Mouse (Mus musculus) splenic B cell, adult 2 months (primary cell): ENCODE results near the gene Itpr1.

Experiments
- DNase-seq: peaks from one replicate; pipeline ENCODE4 v3.0.0-alpha.2; 2011; ENCODE audit warnings: low read depth, low spot score
- H3K27me3 ChIP-seq: 2 replicates; pipeline ENCODE4 v1.6.1; 2012; ENCODE audit warnings: mild to moderate bottlenecking, low read length, moderate library complexity, mixed read lengths; ENCODE audit not compliant: control insufficient read depth, poor library complexity, insufficient read depth, severe bottlenecking
- H3K36me3 ChIP-seq: 2 replicates; pipeline ENCODE4 v1.6.1; 2012; ENCODE audit warnings: mild to moderate bottlenecking, low read length, moderate library complexity, mixed read lengths; ENCODE audit not compliant: control insufficient read depth, poor library complexity, insufficient read depth, severe bottlenecking

Gene Itpr1

GRCm38 (mm10) chr6:108493753-108494152, 280.9 kb downstream of the Itpr1 start:
- Histone ChIP-seq H3K36me3 (peaks cover 4% of the 10 kb centered on the region), H3K27me3 (no peaks in the 10 kb centered on the region)
- DNase-seq: no peak

GRCm38 (mm10) chr6:108494185-108494804, 281.4 kb downstream of the Itpr1 start:
- no peak for DNase-seq
- Histone ChIP-seq H3K36me3 (peaks cover 5% of the 10 kb centered on the region), H3K27me3 (no peaks in the 10 kb centered on the region)

GRCm38 (mm10) chr6:108494994-108495393, 282.1 kb downstream of the Itpr1 start:
- DNase-seq: no peak
- H3K27me3 ChIP-seq: no peaks in the 10 kb centered on the region
- peaks cover 10% of the 10 kb centered on the region for H3K36me3 ChIP-seq

GRCm38 (mm10) chr6:108498070-108498469, 285.2 kb downstream of the Itpr1 start:
- no peak for DNase-seq
- H3K36me3 ChIP-seq: peaks cover 17% of the 10 kb centered on the region
- no peaks in the 10 kb centered on the region for H3K27me3 ChIP-seq

GRCm38 (mm10) chr6:108503651-108504050, 290.8 kb downstream of the Itpr1 start:
- H3K36me3 ChIP-seq: peaks cover 14% of the 10 kb centered on the region
- H3K27me3 ChIP-seq: no peaks in the 10 kb centered on the region
- DNase-seq: no peak

- H3K36me3 ChIP-seq: peaks cover 10% of the 10 kb centered on the region; the same call in 1 of the 2 replicates
- no peak for DNase-seq
- H3K27me3 ChIP-seq: no peaks in the 10 kb centered on the region
These were observed 291.8 kb downstream of the Itpr1 start for GRCm38 (mm10) chr6:108504717-108505116.

- H3K27me3 ChIP-seq: no peaks in the 10 kb centered on the region
- H3K36me3 ChIP-seq: peaks cover 4% of the 10 kb centered on the region; the same call in 1 of the 2 replicates
- DNase-seq: no peak
These were observed 293.3 kb downstream of the Itpr1 start for GRCm38 (mm10) chr6:108506161-108506560.

- Histone ChIP-seq H3K27me3 (no peaks in the 10 kb centered on the region), H3K36me3 (no peaks in the 10 kb centered on the region; the same call in 1 of the 2 replicates)
- DNase-seq: no peak
These were observed 294.4 kb downstream of the Itpr1 start for GRCm38 (mm10) chr6:108507337-108507736.

GRCm38 (mm10) chr6:108509320-108509719, 296.4 kb downstream of the Itpr1 start:
- DNase-seq: no peak
- Histone ChIP-seq H3K27me3 (no peaks in the 10 kb centered on the region), H3K36me3 (peaks cover 6% of the 10 kb centered on the region)

- Histone ChIP-seq H3K27me3 (no peaks in the 10 kb centered on the region), H3K36me3 (peaks cover 7% of the 10 kb centered on the region)
- no peak for DNase-seq
These were observed 297.2 kb downstream of the Itpr1 start for GRCm38 (mm10) chr6:108510101-108510500.

- no peaks in the 10 kb centered on the region for H3K27me3 ChIP-seq
- DNase-seq: no peak
- peaks cover 14% of the 10 kb centered on the region for H3K36me3 ChIP-seq
These were observed 299.2 kb downstream of the Itpr1 start for GRCm38 (mm10) chr6:108512097-108512496.

GRCm38 (mm10) chr6:108512994-108513393, 300.1 kb downstream of the Itpr1 start:
- no peaks in the 10 kb centered on the region for H3K27me3 ChIP-seq
- H3K36me3 ChIP-seq: peaks cover 14% of the 10 kb centered on the region
- no peak for DNase-seq

GRCm38 (mm10) chr6:108516248-108516647, 303.4 kb downstream of the Itpr1 start:
- no peaks in the 10 kb centered on the region for H3K27me3 ChIP-seq
- no peak for DNase-seq
- peaks cover 21% of the 10 kb centered on the region for H3K36me3 ChIP-seq

GRCm38 (mm10) chr6:108517241-108517981, 304.5 kb downstream of the Itpr1 start:
- H3K27me3 ChIP-seq: no peaks in the 10 kb centered on the region
- H3K36me3 ChIP-seq: peaks cover 21% of the 10 kb centered on the region
- DNase-seq: peak; percentile 31

GRCm38 (mm10) chr6:108517986-108518385, 305.1 kb downstream of the Itpr1 start:
- no peak for DNase-seq
- H3K36me3 ChIP-seq: peaks cover 21% of the 10 kb centered on the region

More at GRCm38 (mm10) chr6:108517986-108518385, 305.1 kb downstream of the Itpr1 start:
- H3K27me3 ChIP-seq: no peaks in the 10 kb centered on the region
